Mouse (Mus musculus) kidney, postnatal 25 days (tissue): Measurements from ENCODE around the gene Gm42420.

Experiments used
- DNase-seq, 2 experiments: peaks; one replicate each; pipeline ENCODE4 v3.0.0; 2021; ENCODE audit warnings: mixed read lengths in 2 of 2

Gm42420 gene

GRCm38 (mm10) chr6:39573791-39574554 is 11.6 kb upstream of the Gm42420 start, which contains the start of gene Adck2:
Adck2 (plus strand) TSS chr6:39573873.
- peak; percentile 85 to 92 for DNase-seq

- peak; percentile 29 to 69 for DNase-seq
Measured at GRCm38 (mm10) chr6:39574555-39574869, 11.0 kb upstream of the Gm42420 start.

GRCm38 (mm10) chr6:39574951-39575350 is 10.6 kb upstream of the Gm42420 start:
- no peak for DNase-seq

- no peak for DNase-seq
Measured at GRCm38 (mm10) chr6:39579552-39579951, 6.0 kb upstream of the Gm42420 start.

- DNase-seq: no peak
Measured at GRCm38 (mm10) chr6:39580558-39580957, 5.0 kb upstream of the Gm42420 start.

- no peak for DNase-seq
Measured at GRCm38 (mm10) chr6:39581087-39581784, 4.3 kb upstream of the Gm42420 start.

- no peak for DNase-seq
Measured at GRCm38 (mm10) chr6:39591481-39591880, 5.9 kb downstream of the Gm42420 start.

- peak; percentile 95 to 98 for DNase-seq
Measured at GRCm38 (mm10) chr6:39592401-39593214, 7.1 kb downstream of the Gm42420 start, which contains the start of gene Ndufb2. Ndufb2 (plus strand) TSS chr6:39592574.

GRCm38 (mm10) chr6:39600851-39601250 is 15.3 kb downstream of the Gm42420 start:
- DNase-seq: no peak

GRCm38 (mm10) chr6:39601828-39602227 is 16.3 kb downstream of the Gm42420 start:
- DNase-seq: no peak

- no peak for DNase-seq
Measured at GRCm38 (mm10) chr6:39604565-39604964, 19.0 kb downstream of the Gm42420 start.

- no peak for DNase-seq
Measured at GRCm38 (mm10) chr6:39606056-39606455, 20.5 kb downstream of the Gm42420 start.

- peak; percentile 14 to 49 for DNase-seq
Measured at GRCm38 (mm10) chr6:39606862-39607261, 21.3 kb downstream of the Gm42420 start.

GRCm38 (mm10) chr6:39607365-39607764 is 21.8 kb downstream of the Gm42420 start:
- DNase-seq: no peak

GRCm38 (mm10) chr6:39610207-39610606 is 24.7 kb downstream of the Gm42420 start:
- no peak for DNase-seq

- no peak for DNase-seq
Measured at GRCm38 (mm10) chr6:39611296-39611695, 25.7 kb downstream of the Gm42420 start.
